Comparison of ENCODE assay signal across 12 mouse cellular contexts in the genomic region with DNA sequence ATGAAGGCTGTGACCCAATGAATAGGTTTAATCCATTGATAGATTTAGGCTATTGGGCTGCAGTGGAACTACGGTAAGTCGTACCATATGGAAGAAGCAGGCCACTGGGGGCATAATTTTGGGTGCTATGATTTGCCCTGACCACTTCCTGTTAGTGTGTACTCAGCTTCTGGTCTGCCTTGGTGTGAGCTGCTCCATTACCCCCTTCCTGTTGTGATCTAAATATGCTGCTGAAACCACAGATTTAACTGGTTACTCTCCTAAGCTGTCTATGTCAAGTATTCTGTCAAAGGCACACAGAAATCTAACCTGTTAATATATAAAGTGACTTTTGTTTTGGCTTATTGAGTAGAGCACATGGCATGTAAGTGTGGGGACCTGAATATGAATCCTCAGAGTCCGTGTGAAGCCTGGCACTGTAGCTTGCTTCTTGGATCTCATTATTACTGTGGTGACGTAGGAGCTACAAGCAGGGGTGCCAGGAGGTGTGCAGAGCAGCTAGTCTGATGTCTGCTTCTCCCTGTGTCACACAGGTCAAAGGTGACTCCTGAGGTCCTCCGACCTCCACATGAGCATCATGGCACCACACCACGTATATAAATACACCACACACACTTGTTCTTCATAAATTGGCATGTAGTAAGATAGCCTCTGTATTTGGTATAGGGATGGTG. TPM values are rescaled to one million over a fixed set of nuclear protein-coding genes. Genes with fewer than 3 reads are reported as not detected.
DNase-seq lines count a peak whose midpoint lies in the region; ATAC-seq lines count a peak whose summit lies in the region.
"Had no signal": no experiment of that assay in that cellular context is flagged by ENCODE, and none has a peak within 500 bp of the region (broad histone marks: within the 10 kb centered on the region; RNA-seq: fewer than 3 reads in every experiment).

No protein-coding gene starts in this region.

- ATAC-seq in granulocyte monocyte progenitor cell, adult 5-6 weeks (replicated peaks; ENCODE audit: poor library complexity, severe bottlenecking), result peak; percentile 80
- ATAC-seq: forebrain, embryonic 16.5 days had no signal

- DNase-seq in lung, postnatal 25 days (ENCODE audit: low spot score), result peak; percentile 55
- no peak for DNase-seq in lung, postnatal 14 days
- peak; percentile 65 to 77 for DNase-seq in CD8-positive naive resting alpha-beta T cell, adult 2 months (ENCODE audit: low read depth in 2 of 2, low spot score in 2 of 2)
- DNase-seq in skeletal muscle tissue, adult 2 months (ENCODE audit: low read depth, low spot score), result peak; percentile 20
- DNase-seq in adrenal gland, postnatal 14 days, result no peak
- no peak for DNase-seq in layer of hippocampus, adult 9-11 months
- DNase-seq: adrenal gland, postnatal 25 days; heart, postnatal 4 days; kidney, adult 2 months; right cerebral cortex, postnatal 4 days had no signal

RNA-seq across cellular contexts. Expression of a gene that starts 10.6 kb away (rescaled TPM):
- total RNA-seq in granulocyte monocyte progenitor cell, adult 5-6 weeks (2014; fragmentation: Nextera tagmentation), result 28.1 and 41.6 TPM in 2 replicates
- total RNA-seq in granulocyte monocyte progenitor cell, adult 5-6 weeks (2017), result 36.3 and 40.0 TPM in 2 replicates
- 31.4 and 33.2 TPM in 2 replicates for total RNA-seq in adrenal gland, postnatal 14 days (2021)

Comparison
In these comparisons a context has a peak if more than half of its experiments do, and no peak if none do; other contexts are left out.
1. DNase-seq: peak in lung, postnatal 25 days (single experiment), CD8-positive naive resting alpha-beta T cell, adult 2 months (2 of 2) and skeletal muscle tissue, adult 2 months (single experiment); none in lung, postnatal 14 days (single experiment), adrenal gland, postnatal 14 days (single experiment) and layer of hippocampus, adult 9-11 months (single experiment).